Mouse (Mus musculus) right cerebral cortex, postnatal 25 days (tissue): ENCODE data around the gene Lhfp.

Experiments used
- DNase-seq: peaks from one replicate; pipeline ENCODE4 v3.0.0; 2022

Lhfp gene

GRCm38 (mm10) chr3:53173310-53174063 is 132.2 kb downstream of the Lhfp start:
- DNase-seq = no peak

GRCm38 (mm10) chr3:53179936-53180335 is 138.6 kb downstream of the Lhfp start:
- no peak for DNase-seq

- no peak for DNase-seq
Observed at GRCm38 (mm10) chr3:53185439-53185838, 144.1 kb downstream of the Lhfp start.

- DNase-seq = no peak
Observed at GRCm38 (mm10) chr3:53193441-53193840, 152.1 kb downstream of the Lhfp start.

- DNase-seq = no peak
Observed at GRCm38 (mm10) chr3:53195666-53196107, 154.4 kb downstream of the Lhfp start.

- no peak for DNase-seq
Observed at GRCm38 (mm10) chr3:53200175-53200574, 158.8 kb downstream of the Lhfp start.

- DNase-seq = no peak
Observed at GRCm38 (mm10) chr3:53200853-53201252, 159.5 kb downstream of the Lhfp start.

- no peak for DNase-seq
Observed at GRCm38 (mm10) chr3:53201670-53202069, 160.3 kb downstream of the Lhfp start.

GRCm38 (mm10) chr3:53202184-53202583 is 160.9 kb downstream of the Lhfp start:
- no peak for DNase-seq

- no peak for DNase-seq
Observed at GRCm38 (mm10) chr3:53202698-53203097, 161.4 kb downstream of the Lhfp start.

- no peak for DNase-seq
Observed at GRCm38 (mm10) chr3:53203656-53204055, 162.3 kb downstream of the Lhfp start.

GRCm38 (mm10) chr3:53204348-53204984 is 163.1 kb downstream of the Lhfp start:
- no peak for DNase-seq

GRCm38 (mm10) chr3:53204985-53205365 is 163.6 kb downstream of the Lhfp start:
- no peak for DNase-seq

GRCm38 (mm10) chr3:53205706-53206105 is 164.4 kb downstream of the Lhfp start:
- no peak for DNase-seq

- no peak for DNase-seq
Observed at GRCm38 (mm10) chr3:53206509-53207224, 165.3 kb downstream of the Lhfp start.

GRCm38 (mm10) chr3:53207225-53207528 is 165.8 kb downstream of the Lhfp start:
- no peak for DNase-seq

- no peak for DNase-seq
Observed at GRCm38 (mm10) chr3:53210691-53211526, 169.6 kb downstream of the Lhfp start.

- no peak for DNase-seq
Observed at GRCm38 (mm10) chr3:53212599-53212998, 171.3 kb downstream of the Lhfp start.

GRCm38 (mm10) chr3:53213346-53213745 is 172.0 kb downstream of the Lhfp start:
- no peak for DNase-seq

- no peak for DNase-seq
Observed at GRCm38 (mm10) chr3:53213746-53214271, 172.5 kb downstream of the Lhfp start.

- DNase-seq = no peak
Observed at GRCm38 (mm10) chr3:53214386-53214785, 173.1 kb downstream of the Lhfp start.

- DNase-seq = no peak
Observed at GRCm38 (mm10) chr3:53217697-53218096, 176.4 kb downstream of the Lhfp start.
